Mouse (Mus musculus): Measurements from ENCODE around the gene Cox7a2l.

Gene Cox7a2l

DNA sequence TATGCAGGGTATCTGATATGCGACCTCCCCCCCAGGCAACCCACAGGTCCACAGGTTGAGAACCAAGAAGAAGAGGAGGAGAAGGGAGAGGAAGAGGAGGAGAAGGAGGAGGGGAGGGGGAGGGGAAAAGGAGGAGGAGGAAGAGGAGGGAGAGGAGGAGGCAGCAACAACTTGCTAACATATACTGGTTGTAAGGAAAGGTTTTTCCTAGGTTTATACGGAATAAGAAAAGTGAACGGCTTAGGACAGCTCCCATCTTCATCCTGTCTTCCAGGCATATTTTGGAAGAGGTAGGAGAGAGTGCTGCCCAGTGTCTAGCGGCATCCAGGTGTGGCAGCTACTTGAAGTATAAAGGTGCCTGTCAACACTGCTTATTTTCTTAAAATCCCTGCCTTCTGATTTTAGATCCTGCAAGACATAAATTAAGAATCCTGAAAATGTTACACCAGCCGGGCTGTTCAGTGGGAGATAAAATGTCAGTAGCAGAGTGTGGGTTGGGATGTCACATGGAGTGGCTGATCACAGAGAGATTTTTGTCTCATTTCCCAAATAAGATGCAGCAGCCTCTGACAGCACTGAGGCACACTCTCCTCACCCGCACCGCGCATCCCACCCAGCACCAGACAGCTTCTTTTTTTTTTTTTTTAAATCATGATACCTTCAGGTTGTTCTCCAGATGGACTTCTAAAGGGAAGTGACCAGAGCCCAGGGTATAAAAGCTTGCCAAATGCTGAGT, at the start of gene Cox7a2l:
Gene Cox7a2l (minus strand): TSS at position 51 of the 736 bp plus-strand sequence.
- no peak for DNase-seq

DNA sequence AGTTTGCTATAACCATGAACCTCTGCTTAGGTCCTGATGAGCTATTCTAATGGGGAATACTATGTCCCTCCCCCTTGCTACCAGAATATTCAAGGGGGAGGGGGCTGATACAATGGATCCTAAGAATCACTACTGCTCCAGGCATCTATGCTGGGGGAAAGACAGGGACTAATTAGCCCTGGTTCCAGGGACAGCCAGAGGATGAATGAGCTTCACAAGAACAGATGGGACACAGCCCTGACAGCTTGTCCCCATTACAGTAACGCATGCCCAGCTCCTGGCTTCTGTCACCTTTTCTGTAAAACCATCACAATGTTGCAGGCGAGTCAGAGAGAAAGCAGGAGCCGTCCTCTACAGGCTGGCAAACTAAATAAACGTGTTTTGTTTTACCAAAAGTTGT, 48.4 kb upstream of the Cox7a2l start:
- DNase-seq, result no peak

DNA sequence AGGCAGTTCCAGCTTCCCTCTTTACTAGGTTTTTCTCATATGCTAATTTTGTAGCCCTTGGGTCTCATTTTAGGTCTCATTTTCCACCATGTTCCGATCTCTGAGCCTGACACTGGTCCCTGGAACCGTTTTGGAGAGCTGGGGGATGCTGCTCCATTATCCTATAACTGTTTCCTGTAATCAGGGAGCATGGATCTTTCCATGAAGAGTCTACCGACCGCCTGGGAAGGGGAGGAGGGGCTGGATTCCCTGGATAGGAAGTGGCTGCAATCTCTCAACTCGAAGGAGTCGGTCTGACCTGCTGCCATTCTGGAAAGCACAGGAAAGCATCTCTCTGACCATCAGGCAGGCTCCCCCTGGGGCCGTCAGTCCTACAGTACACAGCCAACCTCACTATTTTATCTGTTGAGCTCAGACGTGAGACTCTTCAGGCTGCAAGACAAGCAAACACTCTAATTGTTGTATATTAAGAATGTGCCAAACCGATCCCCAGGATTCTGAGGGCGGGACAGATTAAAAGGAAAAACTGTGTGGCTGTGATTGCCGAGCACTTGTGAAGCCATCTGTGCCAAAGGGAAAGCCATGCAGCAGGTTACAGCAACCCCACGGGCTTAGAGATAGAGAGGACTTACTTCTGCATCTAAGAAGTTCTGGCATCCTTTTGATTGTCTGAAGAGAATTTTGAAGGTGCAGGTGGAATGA, 47.1 kb upstream of the Cox7a2l start:
- DNase-seq, result no peak

DNA sequence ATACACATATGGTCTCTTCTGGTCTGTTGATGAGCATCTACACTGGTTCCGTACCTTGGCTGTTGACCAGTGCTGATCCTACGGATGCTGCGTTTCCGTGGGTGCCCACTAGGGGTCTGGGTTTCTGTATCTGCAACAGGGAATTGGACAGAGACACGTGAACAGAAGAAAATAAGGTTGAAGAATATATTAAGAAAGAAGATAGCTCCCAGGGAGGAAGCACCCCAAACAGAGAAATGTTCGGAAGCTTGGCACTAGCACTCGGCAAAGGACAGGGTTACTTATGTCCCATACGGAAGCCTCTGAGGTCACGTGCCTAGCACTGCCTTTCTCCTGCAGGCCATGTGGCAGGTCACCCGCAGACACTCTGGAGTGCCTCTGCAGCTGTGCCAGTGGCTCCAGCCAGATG, 46.6 kb upstream of the Cox7a2l start:
- peak; percentile 59 for DNase-seq

DNA sequence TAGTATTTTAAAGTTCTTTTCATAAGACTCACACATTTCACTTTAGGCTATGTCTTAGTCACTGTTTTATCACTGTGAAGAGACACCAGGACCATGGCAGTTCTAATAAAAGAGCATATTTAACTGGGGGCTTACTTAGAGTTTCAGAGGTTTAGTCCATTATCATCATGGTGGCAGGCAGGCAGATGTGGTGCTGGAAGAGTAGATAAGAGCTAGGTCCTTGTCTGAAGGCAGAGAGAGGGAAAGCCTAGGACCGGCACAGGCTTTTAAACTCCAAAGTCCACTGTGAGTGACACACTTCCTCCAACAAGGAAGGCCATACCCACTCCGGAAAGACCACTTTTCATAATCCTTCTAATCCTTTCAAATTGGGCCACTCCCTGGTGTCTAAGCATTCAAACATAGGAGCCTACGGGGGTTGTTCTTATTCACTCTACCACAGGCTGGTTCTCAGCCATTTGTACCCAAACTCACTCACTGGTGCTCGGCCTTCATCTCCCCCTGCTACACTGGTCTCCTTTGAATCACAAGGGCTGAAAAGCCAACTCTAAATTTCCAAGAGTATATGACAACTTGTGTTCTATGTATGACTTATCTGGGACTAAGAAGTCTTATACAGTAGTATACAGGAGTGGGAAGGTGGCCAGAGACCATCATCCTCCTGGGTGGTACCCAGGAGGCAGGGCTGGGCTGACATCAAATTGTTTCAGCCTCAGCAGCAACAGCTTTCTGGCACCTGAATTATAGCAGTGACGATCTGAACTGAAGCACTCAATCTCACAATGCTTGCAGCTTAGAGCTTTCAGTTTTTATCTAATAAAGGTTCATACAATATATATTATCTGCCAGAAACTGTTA, 45.3 kb upstream of the Cox7a2l start:
- no peak for DNase-seq

DNA sequence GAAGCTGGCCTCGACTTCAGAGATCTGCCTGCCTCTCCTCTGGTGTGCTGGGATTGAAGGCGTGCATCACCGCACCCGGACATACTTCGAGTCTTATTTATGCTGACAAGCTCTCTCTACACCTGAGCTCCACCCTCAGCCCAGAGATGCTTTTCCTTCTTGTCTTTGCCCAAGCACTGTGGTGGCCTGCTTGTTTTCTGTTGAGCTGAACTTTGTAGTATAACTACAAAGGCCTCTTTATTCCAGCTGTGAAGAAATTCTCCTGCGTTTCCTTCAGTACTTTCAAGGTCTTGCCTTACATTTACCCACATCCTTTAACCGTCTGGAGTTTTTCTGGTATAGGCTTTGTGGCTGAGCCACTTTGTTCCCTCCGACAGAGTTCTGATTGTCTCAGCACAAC, 42.0 kb upstream of the Cox7a2l start:
- DNase-seq, result no peak

DNA sequence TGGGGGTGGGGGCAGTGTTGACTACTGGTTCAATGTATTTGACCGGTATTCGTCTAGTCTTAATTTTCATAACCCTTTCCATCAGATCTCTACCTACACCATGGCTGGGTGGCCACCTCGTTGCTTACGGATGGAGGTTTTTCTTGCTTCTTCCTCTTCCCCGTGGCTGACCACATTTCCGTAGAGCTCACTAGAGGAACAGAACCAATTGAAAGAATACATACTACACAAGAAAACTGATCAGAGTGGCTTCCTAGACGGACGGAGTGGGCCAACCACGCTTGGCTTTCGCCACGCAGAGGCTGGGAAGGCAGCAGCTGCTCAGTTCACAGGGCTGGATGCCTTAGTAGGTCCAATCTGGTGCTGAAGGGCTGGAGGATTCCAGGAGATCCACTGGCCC, 38.7 kb upstream of the Cox7a2l start:
- DNase-seq, result no peak

DNA sequence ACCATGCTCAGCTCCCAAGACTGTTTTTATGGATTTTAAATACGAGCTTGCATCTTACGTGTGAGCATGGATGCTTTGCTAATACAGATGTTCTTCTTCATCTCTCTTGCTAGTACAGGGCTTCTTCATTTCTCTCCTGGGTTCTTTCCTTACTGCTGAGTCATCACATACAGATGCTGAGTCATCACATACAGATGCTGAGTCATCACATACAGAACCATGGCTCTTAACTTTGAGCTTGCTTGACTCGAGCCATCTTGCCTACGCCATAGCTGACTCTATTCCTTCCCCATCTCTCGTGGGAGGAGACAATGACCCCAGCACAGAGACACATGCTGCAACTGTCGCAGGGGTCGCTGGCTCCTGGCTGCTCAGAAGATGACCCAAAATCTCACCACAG, 37.9 kb upstream of the Cox7a2l start:
- DNase-seq, result no peak

DNA sequence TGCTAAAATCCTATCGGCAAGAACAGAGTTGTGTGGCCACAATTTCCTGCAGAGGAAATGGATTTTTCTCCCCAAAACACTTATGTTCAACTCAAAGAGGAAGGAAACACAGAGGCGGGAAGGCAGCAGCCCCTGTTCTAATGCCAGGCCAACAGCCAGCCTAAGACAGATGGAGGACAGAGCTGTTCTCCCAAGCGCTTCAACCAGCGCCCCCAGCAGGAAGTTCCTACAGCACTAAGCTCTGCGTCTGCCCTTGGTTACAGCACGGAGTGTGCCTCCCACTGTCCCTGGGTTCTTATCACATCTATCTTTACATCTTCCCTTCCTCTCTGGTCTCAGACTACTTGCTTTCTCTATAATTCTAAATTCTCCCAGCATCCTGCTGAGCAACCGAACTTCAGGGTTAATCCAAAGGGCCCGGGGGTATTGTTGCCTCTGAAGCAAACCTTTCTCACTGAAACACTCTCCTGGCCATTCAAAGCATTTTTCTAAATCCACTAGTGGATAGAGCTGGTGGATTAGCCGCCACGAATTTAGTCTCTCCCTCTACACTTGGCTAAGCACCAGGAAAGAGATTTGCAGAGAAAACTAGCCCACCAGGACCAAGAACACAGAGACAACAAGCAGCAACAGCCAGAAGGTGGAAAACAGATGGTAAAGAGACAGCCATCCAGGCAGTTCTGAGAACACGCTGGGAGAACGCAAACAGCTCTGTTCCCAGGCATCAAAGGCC, 31.5 kb upstream of the Cox7a2l start:
- no peak for DNase-seq

DNA sequence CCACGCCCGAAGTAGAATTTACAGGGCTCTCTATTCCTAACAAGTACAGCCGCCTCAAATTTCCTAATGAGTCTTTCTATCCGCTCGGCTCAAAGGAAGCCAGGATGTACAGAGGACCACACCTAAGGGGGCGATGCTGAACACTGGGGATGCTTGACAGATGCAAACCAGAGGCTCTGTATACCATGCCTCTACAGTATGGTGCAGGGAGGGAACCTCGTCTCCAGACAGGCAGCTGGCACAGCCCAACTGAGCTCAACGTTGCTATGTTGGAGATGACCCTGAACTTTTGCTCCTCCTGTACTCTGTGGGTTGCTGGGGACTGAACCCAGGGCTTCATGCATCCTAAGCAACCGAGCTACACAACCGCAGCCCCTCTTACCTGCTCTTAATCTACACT, 30.0 kb upstream of the Cox7a2l start:
- no peak for DNase-seq

DNA sequence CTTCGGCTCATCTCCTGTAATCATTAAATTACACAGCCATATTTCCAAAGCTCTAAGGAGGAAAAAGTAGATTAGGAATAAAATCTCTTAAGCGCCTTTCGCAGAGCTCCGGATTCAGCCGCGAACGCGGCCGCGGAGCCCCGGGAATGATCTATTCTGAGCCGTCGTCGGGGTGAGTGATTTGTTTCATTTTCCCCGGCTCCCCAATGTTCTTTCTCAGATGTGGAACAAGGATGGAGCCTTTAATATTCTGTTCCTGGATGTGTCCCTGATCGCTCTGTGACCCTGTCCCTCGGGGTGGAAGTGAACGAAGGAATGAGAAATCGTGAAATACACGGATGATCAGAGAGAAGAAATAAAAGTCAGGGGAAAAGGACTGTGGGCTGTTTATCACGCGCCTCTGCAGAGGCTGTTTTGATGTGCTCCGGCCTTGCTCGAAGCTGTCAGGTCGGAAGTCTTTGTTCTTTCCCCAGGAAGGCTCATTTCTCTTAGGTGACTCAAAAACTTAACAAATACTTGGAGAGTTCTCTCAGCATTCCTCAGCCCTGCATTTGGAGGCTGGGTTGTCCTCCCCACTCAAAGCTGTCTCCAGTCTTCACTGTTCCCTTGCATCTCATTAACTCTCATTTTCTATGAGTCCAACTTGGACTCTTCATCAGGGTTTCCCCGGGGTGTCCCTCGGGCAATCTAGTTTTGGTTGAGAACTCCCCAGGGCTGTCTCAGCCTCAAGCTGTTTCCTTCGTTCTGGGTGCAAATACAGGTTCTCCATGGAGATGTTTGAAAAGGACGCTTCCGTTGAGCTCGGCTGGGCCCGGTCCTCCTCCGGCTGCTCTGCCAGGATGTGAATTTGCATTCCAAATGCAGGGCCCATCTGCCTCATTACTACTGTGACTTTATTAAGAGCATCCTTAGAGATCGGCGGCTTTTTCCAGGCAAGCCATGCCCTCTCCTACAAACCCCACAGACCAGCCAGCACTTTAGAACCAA, 28.9 kb upstream of the Cox7a2l start:
- DNase-seq, result no peak

DNA sequence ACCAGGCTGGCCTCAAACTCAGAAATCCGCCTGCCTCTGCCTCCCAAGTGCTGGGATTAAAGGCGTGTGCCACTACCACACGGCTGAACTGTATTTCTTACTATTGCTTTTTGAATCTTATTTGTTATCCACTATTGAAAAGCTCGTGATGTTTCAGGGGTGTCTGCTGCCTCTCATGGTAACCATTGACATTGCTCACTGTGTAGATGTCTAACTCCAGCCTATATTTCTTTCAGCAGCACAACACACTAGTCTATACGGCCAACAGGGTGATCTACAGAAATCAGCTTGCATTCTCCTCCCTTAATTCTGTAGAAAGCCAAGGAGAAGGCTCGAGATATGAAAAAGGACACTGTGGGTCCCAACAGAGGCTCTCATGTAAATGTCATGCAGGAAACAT, 28.1 kb upstream of the Cox7a2l start:
- no peak for DNase-seq

DNA sequence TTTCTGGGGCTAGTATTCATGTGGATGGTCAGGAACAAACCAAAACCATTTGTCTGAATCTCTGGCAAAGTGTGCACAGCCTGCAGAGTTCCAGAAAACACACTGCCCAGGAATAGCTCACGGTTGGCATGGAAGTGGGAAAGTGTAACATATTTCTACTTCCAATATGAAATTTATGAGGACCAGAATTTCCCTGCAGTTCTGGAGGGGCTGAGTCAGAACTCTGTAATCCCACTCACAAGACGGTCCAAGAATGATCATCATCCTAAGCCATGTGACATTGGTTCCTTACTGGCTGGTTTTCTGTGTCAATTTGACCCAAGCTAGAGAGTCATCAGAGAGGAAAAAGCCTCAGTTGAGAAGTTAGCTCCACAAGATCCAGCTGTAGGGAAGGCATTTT, 25.3 kb upstream of the Cox7a2l start:
- DNase-seq, result no peak

DNA sequence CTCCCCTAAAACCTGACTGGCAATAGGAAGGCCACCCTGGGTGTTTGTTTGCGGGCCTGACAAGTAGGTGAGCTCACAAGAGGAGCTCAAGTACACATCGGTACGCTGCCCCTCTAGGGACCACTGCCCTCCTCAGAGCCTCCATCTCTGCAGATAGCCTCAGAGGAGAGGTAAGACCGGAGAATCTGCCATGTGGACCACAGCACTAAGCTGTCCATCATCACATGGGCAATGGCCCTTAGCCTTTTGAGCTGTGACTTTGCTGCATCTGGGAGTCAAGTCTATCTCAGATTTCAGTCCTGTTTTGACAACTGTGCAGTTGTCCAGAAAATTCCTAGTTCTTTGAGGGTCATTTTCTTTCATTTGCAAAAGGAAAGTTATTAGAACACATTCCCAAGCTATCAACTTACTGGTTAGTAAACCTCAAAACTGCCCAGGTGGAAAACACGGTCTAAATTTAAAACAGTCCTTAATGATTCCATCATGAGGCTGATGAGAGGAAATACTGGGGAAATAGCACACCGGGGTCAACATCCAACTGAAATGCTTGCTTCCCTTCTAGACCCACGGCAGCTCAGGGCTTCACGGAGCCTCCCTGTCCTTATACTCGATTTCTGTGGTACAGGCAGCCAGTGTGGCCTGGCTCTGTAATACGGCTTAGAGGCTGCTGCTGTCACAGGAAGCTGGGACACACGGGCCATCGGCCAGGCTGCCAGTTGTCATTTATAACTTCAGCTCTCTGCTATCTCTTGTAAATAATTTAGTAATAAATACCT, 22.3 kb upstream of the Cox7a2l start:
- no peak for DNase-seq

DNA sequence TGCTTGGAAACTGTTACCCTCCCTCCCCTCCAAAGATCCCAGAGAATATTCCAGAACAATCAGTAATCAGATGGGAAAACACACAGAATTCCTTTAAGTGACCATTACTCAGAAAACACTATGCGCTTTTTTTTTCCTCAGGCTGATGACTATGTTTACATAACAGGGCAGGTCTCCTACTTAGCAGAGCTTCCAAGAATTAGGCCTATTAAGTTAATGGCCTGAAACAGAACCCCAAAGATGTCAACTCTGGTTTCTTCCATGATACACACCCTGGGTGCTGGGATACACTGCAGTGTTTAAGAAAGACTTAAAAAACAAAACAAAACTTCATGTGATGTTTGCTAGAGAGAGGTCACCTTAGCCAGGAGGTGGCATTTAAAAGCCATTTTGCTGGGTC, 21.6 kb upstream of the Cox7a2l start:
- peak; percentile 18 for DNase-seq

DNA sequence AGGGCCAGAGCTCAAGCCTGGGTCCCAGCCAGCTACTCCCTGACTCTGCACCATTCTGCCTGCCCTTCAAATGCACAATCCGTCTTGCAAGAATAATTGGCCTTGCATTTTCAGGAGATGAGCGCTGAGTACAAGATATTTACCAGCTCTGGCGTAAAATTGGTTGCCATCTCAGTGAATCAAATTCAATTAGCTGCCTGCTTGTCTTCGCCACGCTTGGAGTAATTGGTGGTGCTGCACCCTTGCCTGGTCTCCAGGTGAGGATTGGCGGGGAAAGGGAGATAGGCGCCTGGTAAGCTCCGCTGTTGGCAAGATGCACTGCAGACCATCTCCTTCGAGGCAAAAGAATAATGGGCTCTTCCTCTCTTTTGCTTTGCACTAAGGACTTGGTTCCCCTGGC, 21.0 kb upstream of the Cox7a2l start:
- no peak for DNase-seq

DNA sequence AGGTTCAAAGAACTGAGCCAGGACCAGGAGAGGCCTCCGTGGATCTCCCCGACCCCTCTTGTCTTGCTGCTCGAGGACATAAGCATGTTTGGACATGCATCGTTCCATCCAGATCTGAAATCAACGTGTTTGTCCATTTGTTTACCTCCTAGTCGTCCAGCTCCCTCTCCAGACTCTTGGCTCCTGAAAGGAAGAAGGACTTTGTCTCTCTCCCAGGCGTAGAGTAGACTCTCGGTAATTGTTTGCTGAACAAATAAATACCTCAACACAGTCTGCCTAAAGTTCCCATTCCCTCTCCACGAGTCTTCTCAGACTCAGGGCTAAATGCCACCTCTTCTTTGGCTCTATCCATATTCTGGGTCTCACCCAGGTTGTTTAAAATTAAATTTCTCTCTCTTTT, 16.0 kb upstream of the Cox7a2l start:
- DNase-seq, result no peak

DNA sequence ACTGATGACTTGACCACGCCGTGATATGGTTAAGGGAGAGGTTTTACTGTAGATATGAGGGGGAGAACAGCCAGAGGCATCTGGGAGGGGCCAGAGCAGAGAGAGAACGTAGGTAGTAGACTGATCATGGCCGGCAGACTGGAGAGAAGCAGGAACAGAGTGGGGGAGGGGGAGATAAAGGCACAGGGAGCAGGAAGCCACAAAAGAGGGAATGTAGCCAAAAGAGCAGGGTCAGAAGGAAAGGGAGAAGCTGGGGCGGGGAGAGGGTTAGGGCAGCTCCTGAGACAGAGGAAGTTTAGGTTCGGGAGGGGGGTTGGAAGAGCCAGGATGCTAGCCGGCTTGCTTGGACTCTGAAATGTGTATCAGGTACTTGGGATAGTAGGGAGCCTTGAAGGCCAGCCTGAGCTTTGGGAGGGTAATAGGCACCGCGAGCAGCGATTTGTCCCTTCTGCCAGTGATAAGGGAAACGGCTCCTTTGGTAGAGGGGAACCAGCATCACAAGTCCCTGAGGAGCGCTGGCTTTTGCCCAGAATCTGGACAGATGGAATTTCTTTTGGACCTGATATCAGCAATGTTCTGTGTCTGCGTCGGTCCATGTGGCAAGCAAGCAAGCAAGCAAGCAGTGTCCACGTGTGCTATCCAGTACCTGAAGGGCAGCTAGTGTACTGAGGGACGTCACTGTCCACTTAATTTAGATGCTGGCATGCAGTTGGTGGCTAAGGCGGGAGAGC, 10.7 kb upstream of the Cox7a2l start:
- DNase-seq, result peak; percentile 57

DNA sequence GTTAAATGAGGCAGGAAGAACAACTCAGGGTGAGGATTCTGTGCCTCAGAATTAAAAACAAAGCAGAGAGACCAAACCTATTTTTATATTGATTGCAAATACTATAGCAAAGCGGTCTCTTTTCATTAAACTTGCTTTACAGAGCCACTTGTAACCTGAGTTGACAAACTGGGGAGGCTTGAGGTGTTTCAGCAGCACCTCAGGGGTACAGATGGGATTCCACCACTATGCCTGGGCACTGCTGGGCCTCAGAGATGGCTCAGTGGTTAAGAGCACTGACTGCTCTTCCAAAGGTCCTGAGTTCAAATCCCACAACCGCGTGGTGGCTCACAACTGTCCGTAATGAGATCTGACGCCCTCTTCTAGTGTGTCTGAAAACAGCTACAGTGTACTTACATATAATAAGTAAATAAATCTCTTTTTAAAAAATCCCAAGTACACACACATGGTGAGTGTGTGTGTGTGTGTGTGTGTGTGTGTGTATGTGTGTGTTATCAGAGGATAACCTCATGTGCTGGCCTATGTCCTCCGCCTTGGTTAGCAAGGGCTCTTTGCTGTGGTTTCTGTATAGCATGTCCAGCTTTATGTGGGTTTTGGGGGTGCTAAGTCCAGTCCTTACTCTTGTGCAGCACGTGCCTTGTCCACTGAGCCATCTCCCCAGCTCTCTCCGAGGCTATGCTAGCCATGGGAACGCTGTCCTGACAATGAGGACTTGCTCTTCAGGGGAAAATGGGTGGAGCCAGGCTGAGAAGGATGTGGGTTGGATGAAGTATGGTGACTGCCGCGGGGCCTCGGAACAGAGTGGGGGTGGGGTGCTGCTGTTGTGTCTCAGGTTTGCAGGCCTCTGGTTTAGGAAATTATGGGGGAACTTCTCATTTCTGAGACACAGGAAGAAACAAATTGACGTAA, 9.7 kb upstream of the Cox7a2l start:
- peak; percentile 47 for DNase-seq

All from kidney, adult 9 months (tissue).